Mouse (Mus musculus): ENCODE data around the gene Pax6.

DNA sequence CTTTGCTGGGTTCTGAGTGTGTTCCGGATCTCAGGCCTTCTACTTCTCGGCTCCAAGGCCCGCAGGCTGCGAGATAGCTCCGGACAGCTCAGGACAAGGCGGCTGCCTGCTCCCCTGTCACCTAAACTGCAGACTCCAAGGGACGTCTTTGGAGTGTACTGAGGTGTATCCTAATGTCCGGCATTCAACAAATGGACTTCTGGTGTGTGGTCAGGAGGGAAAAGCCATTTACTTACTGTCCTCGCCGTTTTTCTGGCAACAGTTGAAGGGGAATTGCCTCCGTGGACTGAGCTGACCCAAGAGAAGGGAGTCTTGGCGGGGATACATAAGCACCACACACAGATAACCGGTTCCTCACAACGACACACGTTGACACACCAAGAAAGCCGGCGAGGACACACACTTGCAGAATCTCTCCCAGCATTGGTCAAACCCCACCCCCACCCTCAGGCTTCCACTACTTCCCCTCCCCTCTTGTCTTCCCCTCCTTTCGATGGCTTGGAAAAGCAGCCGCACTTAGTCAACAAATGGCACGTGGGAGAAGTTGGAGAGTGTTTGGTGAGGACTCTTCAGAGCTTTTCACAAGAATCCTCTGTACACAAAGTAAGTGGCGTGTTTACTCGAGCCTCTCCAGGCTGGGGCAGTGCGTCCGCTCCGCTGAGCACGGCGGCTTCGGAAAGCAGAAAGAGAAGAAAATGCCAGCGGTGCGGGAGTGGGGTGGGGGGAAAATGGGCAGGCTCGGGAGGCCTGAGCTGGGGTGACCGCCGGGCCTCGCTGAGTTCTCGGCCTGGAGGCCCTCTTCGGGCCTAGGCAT, 5.6 kb downstream of the Pax6 start:
- TF ChIP-seq POLR2A (IDR thresholded peaks at IDR 0.05; ENCODE audit: borderline replicate concordance, control insufficient read depth, low read depth, low read length) (no peak), CTCF (IDR thresholded peaks at IDR 0.05; ENCODE audit: control insufficient read depth, insufficient read depth, low read length) (no peak)
